Mouse (Mus musculus) lung, embryonic 14.5 days (tissue): ENCODE measurements around the gene Ccdc7a. TPM values are rescaled to one million over a fixed set of nuclear protein-coding genes. Genes with fewer than 3 reads are reported as not detected.

ENCODE experiments used
- ATAC-seq: fragments of 200-750 bp; cut with Nextera tagmentation; 2 replicates; pipeline ENCODE4 v1.8.0; 2017; ENCODE audit warnings: mild to moderate bottlenecking, moderate TSS enrichment, moderate library complexity; ENCODE audit not compliant: insufficient read depth
- DNase-seq: peaks from one replicate; pipeline ENCODE4 v3.0.0-alpha.2; 2015
- H3K27ac ChIP-seq: fragments of 300-500 bp; sonication (generic); 2 replicates; pipeline ENCODE4 v1.5.1; 2014; ENCODE audit warnings: low read depth, mild to moderate bottlenecking, moderate library complexity
- H3K27me3 ChIP-seq: fragments of 300-500 bp; sonication (generic); 2 replicates; pipeline ENCODE4 v1.6.1; 2014; ENCODE audit warnings: low read length, control low read depth; ENCODE audit not compliant: insufficient read depth
- H3K36me3 ChIP-seq: fragments of 300-500 bp; sonication (generic); 2 replicates; pipeline ENCODE4 v1.6.1; 2014; ENCODE audit warnings: control low read depth; ENCODE audit not compliant: insufficient read depth
- H3K4me1 ChIP-seq: fragments of 300-500 bp; sonication (generic); 2 replicates; pipeline ENCODE4 v1.6.1; 2014; ENCODE audit warnings: antibody characterized with exemption, control low read depth; ENCODE audit not compliant: insufficient read depth
- H3K4me2 ChIP-seq: fragments of 300-500 bp; sonication (generic); 2 replicates; pipeline ENCODE4 v1.6.1; 2014; ENCODE audit warnings: mild to moderate bottlenecking
- H3K4me3 ChIP-seq: fragments of 300-500 bp; sonication (generic); 2 replicates; pipeline ENCODE4 v1.5.1; 2014; ENCODE audit warnings: low read depth, low read length
- H3K9ac ChIP-seq: fragments of 300-500 bp; sonication (generic); 2 replicates; pipeline ENCODE4 v1.6.1; 2014
- H3K9me3 ChIP-seq: fragments of 300-500 bp; sonication (generic); 2 replicates; pipeline ENCODE4 v1.6.1; 2016; ENCODE audit warnings: low read depth, low read length, control low read depth
- CTCF ChIP-seq: IDR thresholded peaks from 2 replicates; pipeline ENCODE4 v1.5.1; 2016; ENCODE audit warnings: antibody characterized with exemption, low read depth
- WGBS: fragments of 180-500 bp; shearing (Covaris S2); extraction: QIAGEN DNeasy Blood & Tissue Kit; methylation state at CpG from one replicate; pipeline ENCODE4 v1.1.7; 2014; 5-methylcytosine and 5-hydroxymethylcytosine counted together
- polyA plus RNA-seq: library from polyadenylated mRNA; unstranded; fragments of >200 nt; fragmentation: Nextera tagmentation; extraction: Ambion mirVana; gene quantifications from 2 replicates; pipeline ENCODE4 v1.2.1, GENCODE M21; 2014

Ccdc7a gene
- polyA plus RNA-seq, 1 experiment from 2014 or later = not detected

DNA sequence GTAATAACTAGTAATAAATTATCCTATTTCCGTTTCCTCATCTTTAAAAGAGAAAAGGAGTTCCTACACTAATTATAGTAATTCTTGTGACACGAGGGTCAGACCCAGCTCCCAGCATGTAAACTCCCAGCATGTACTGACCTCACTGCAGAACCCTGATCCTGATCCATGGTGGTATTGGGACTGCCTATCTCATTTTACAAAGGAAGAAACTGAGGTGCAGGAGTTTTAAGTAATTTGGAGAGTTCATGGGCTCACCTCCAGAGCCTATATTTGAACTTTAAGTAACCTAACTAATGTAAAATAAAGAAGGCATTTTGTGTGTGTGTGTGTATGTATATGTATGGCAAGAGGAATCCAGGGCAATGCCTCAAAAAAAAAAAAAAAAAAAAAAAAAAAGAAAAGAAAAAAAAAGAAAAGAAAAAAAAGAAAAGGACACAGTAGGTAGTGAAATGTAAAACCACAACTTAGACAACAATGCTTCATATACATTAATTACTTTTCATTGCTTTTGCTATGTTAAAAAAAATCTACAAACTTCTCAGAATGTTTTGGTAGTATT, 378.8 kb downstream of the Ccdc7a start:
- Histone ChIP-seq H3K9me3 (no peaks in the 10 kb centered on the region), H3K4me3 (peak overlapping the region; percentile 89), H3K4me2 (peak overlapping the region; percentile 78), H3K27me3 (no peaks in the 10 kb centered on the region), H3K27ac (peak overlapping the region; percentile 99), H3K9ac (peak overlapping the region; percentile 100), H3K36me3 (no peaks in the 10 kb centered on the region), H3K4me1 (peaks cover 3% of the 10 kb centered on the region; the same call in 1 of the 2 replicates)
- TF ChIP-seq CTCF = no peak
- WGBS = 0% methylated on average over 2 of the region's 2 CpGs
- DNase-seq = no peak
- no peak for ATAC-seq

DNA sequence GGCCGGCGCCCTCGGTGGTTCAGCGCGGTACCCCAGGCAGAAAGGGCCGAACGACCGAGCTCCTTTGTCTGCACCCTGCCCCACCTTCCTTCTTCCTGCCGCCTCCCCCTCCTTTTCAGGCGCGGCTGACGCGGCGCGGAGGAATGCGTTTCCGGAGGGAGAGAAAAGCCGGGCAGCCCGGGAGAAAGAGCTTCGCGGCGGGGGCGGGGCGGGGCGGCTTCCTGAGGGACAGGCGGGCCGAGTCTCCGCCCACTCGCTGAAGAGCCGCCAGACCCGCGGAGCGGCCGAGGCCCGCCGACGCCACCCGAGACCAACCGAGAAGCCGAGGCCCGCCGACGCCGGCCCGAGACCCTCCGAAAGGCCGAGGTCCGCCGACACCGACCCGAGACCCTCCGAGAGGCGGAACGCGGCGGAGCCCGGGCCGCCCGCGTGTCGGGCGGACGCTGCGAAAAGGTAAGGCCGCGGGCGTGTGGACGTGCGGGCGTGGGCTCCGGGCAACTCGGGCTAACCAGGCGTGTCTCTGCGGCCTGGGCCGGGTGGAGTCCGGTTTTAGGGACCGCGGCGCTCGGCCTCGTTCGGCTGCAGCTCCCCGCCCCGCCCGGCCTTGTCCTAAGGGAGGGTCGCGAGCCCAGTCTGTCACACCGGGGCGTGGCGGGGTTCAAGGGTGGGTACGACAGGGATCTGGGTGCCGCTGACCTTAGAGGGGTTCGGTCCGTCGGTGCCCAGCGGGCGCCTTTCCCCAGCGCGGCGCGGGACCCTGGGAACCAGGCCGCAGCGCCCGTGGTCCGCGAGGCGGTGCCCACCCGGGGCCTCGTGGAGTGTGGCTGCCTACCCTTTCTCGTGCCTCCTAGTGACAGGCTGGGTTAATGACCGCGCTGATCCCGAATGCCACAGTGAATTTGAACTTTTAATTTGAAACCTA, 379.5 kb downstream of the Ccdc7a start, which contains the start of gene Itgb1:
Gene Itgb1, plus strand, starts transcription at position 148 of the 922 bp plus-strand sequence.
- peak; percentile 44 for TF ChIP-seq CTCF
- under 1% methylated on average over 93 of the region's 113 CpGs for WGBS

DNA sequence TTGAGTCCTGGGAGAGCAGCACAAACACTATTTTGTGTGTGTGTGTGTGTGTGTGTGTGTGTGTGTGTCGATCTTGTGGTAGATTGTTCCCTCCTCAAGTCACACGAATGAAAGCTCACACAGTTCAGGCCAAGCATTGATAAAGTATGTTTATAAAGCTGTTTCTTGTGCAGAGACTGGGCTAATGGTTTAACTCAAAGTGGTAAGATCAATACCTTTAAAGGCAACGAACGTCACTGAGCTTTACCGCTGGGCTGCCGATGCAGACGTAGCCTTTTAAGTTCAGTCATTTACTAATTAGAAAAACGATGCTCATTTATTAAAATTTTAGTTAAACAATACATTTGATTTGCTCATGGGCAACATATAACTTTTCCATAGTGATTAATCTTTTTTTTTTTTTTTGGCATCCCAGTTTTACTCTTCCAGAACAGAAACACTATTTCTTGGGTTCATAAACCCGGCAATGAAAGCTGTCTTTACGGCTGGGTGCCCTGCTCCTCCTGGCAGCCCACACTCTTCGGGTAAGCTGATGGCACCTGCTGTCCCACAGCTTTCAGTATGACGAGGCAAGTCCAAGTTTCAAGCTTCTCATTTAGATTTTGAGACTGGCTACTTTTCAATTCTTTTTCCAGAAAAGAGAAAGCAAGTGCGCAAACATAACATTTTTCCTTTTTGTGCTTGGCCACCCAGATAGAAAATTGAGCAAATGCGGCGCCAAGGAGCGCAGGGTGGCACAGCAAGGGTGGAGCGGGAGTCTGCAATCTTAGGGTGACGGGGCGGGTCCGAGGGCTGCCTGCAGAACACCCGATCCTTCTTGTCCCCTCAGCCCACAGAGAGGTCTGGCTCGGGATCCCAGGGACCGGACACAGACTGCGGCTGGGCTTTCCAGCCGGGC, 380.5 kb downstream of the Ccdc7a start:
- DNase-seq = peak; percentile 35
- H3K36me3 ChIP-seq = no peaks in the 10 kb centered on the region
- ATAC-seq = no peak; the same call in 1 of the 2 replicates

More for the DNA sequence above, 379.5 kb downstream of the Ccdc7a start, which contains the start of gene Itgb1:
- DNase-seq = peak; percentile 96
- peak; percentile 94 for ATAC-seq
- Histone ChIP-seq H3K4me1 (peaks cover 3% of the 10 kb centered on the region; the same call in 1 of the 2 replicates), H3K36me3 (no peaks in the 10 kb centered on the region), H3K27ac (peak within 1 kb of the TSS; percentile 99), H3K9me3 (no peaks in the 10 kb centered on the region), H3K4me2 (peak within 1 kb of the TSS; percentile 78), H3K9ac (peak within 1 kb of the TSS; percentile 100), H3K27me3 (no peaks in the 10 kb centered on the region), H3K4me3 (peak within 1 kb of the TSS; percentile 89)

More for the DNA sequence above, 380.5 kb downstream of the Ccdc7a start:
- TF ChIP-seq CTCF = no peak
- Histone ChIP-seq H3K4me1 (peaks cover 8% of the 10 kb centered on the region; the same call in 1 of the 2 replicates), H3K4me3 (peak overlapping the region; percentile 89), H3K9ac (peak overlapping the region; percentile 100), H3K27me3 (no peaks in the 10 kb centered on the region), H3K9me3 (no peaks in the 10 kb centered on the region), H3K4me2 (peak overlapping the region; percentile 78), H3K27ac (peak overlapping the region; percentile 99)
- 3% methylated on average over 25 of the region's 25 CpGs for WGBS

Other genes with a start within 250 kb of the Ccdc7a start
- not detected in 2 replicates for gene Ccdc7b, start 1.6 kb upstream of the Ccdc7a start, polyA plus RNA-seq
- not detected in 2 replicates for gene Gm10999, start 66.1 kb upstream of the Ccdc7a start, polyA plus RNA-seq
- gene 2610044O15Rik8, start 168.9 kb upstream of the Ccdc7a start, polyA plus RNA-seq = 23.0 and 23.9 TPM in 2 replicates